Mouse (Mus musculus) ES-E14 (cell line): ENCODE measurements around the gene Brd4. TPM values are rescaled to one million over a fixed set of nuclear protein-coding genes. Genes with fewer than 3 reads are reported as not detected.

Source experiments
- DNase-seq: peaks from one replicate; pipeline ENCODE4 v3.0.0-alpha.2; 2013; ENCODE audit warnings: low read depth, low spot score
- H3K27ac ChIP-seq: 2 replicates; pipeline ENCODE4 v1.5.1; 2012; ENCODE audit warnings: low read depth, mild to moderate bottlenecking, low read length, moderate library complexity, mixed read lengths; ENCODE audit not compliant: poor library complexity, insufficient read depth, severe bottlenecking
- H3K36me3 ChIP-seq: 2 replicates; pipeline ENCODE4 v1.6.1; 2012; ENCODE audit warnings: mild to moderate bottlenecking, low read length, moderate library complexity, mixed read lengths; ENCODE audit not compliant: control insufficient read depth, poor library complexity, insufficient read depth, severe bottlenecking
- H3K4me1 ChIP-seq, 2 experiments: fragments of 150-350 bp in 1 of 2; sonication (generic) in 1 of 2; 2 replicates each; pipeline ENCODE4 v1.6.1; 2012; ENCODE audit warnings: low read length in 2 of 2, mild to moderate bottlenecking in 1 of 2, mixed read lengths in 1 of 2; ENCODE audit not compliant: control insufficient read depth in 2 of 2, insufficient read depth in 2 of 2, poor library complexity in 1 of 2
- H3K4me3 ChIP-seq, 2 experiments: fragments of 150-350 bp in 1 of 2; sonication (generic) in 1 of 2; 2 replicates each; pipeline ENCODE4 v1.5.1; 2012; ENCODE audit warnings: low read length in 2 of 2, low read depth in 1 of 2, mild to moderate bottlenecking in 1 of 2, mixed read lengths in 1 of 2; ENCODE audit not compliant: insufficient read depth in 1 of 2, poor library complexity in 1 of 2, severe bottlenecking in 1 of 2
- H3K9ac ChIP-seq: 2 replicates; pipeline ENCODE4 v1.6.1; 2012; ENCODE audit warnings: low read depth, mild to moderate bottlenecking, low read length, mixed read lengths; ENCODE audit not compliant: poor library complexity, insufficient read depth, severe bottlenecking
- H3K9me3 ChIP-seq: fragments of 150-350 bp; sonication (generic); 2 replicates; pipeline ENCODE4 v1.6.1; 2012; ENCODE audit warnings: low read depth, mild to moderate bottlenecking, low read length; ENCODE audit not compliant: control insufficient read depth, insufficient read depth
- CHD2 ChIP-seq: IDR thresholded peaks from 2 replicates; pipeline ENCODE4 v1.6.1; 2014; ENCODE audit warnings: mild to moderate bottlenecking, low read depth, low read length, inconsistent platforms
- HCFC1 ChIP-seq: IDR thresholded peaks from 2 replicates; pipeline ENCODE4 v1.6.1; 2012; ENCODE audit warnings: low read length, inconsistent platforms, borderline replicate concordance; ENCODE audit not compliant: insufficient read depth
- MAFK ChIP-seq: IDR thresholded peaks from 2 replicates; pipeline ENCODE4 v1.6.1; 2014; ENCODE audit warnings: mild to moderate bottlenecking, low read depth, low read length, inconsistent platforms; ENCODE audit not compliant: insufficient read depth
- ZC3H11A ChIP-seq: IDR thresholded peaks from 2 replicates; pipeline ENCODE4 v1.6.1; 2012; ENCODE audit warnings: low read depth, mild to moderate bottlenecking, inconsistent platforms, low read length, borderline replicate concordance
- ZNF384 ChIP-seq: IDR thresholded peaks from 2 replicates; pipeline ENCODE4 v1.6.1; 2012; ENCODE audit warnings: low read depth, low read length, inconsistent platforms
- in situ Hi-C, 2 experiments: fragments of 600-800 bp; cut with MboI; formaldehyde crosslinking; loops; one replicate each; pipeline ENCODE4 v1.15.1; 2025; ENCODE audit warnings: low sequenced_read_pairs in 2 of 2, inconsistent platforms in 1 of 2; ENCODE audit not compliant: unreplicated experiment in 2 of 2
- total RNA-seq: library from RNA; depleted of rRNA; stranded (reverse); fragments of 300-350 nt; gene quantifications from 2 replicates; pipeline ENCODE4 v1.2.3, GENCODE M21; 2012

Gene Brd4
- total RNA-seq, 1 experiment: 51.7 TPM

DNA sequence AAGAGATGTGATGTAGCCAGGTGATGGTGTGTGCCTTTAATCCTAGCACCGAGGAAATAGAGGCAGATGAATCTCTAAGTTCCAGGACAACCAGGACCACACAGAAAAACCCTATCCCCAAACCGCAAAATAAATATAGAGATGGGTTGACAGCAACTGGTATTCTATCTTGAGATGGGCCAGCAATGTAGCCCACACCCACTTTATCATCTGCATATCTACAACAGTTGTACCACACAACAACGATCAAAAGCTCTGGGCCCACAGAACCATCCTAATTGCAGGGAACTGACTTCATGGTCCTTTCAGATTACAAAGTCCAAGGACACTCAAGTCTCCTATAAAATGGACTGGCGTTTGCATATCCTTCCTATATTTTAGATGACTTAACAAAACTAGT is 23.4 kb upstream of the Brd4 start:
- H3K9ac ChIP-seq: no peak overlapping the region
- no peaks in the 10 kb centered on the region for H3K9me3 ChIP-seq
- H3K4me3 ChIP-seq: no peak overlapping the region
- DNase-seq: no peak
- TF ChIP-seq ZNF384 (no peak), MAFK (no peak), ZC3H11A (no peak), CHD2 (no peak), HCFC1 (no peak)
- H3K4me1 ChIP-seq: no peaks in the 10 kb centered on the region
- in situ Hi-C loops: no loop called here
- H3K36me3 ChIP-seq: peaks cover 74% of the 10 kb centered on the region
- H3K27ac ChIP-seq: no peak overlapping the region

DNA sequence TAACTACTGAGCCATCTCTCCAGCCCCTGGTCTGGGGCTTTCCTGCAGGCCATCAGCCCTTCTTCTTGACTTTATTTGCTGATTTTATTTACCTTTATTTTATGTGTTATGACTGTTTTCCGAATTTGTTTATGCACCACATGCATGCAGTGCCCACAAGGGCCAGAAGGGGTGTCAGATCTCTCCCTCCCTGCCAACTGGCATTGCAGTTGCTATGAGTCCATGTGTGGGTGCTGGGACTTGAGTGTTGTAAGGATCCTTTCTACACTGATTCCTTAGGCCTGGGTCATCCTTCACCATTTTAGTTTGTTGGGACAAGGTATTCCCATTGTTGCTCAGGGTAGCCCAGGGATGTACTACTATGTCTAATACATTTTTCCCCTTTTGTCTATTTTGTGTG is 13.6 kb upstream of the Brd4 start:
- H3K4me3 ChIP-seq: no peak overlapping the region
- no peak overlapping the region for H3K27ac ChIP-seq
- no peak for DNase-seq
- TF ChIP-seq CHD2: no peak
- no peak for TF ChIP-seq ZNF384
- TF ChIP-seq HCFC1: no peak
- no peak for TF ChIP-seq ZC3H11A
- no peak for TF ChIP-seq MAFK
- no peak overlapping the region for H3K9ac ChIP-seq
- no peaks in the 10 kb centered on the region for H3K9me3 ChIP-seq
- in situ Hi-C loops: no loop called here
- peaks cover 2 to 3% of the 10 kb centered on the region in 2 experiments; a peak in 3 of 4 replicates for H3K4me1 ChIP-seq
- no peaks in the 10 kb centered on the region for H3K36me3 ChIP-seq

GRCm38 (mm10) chr17:32295901-32296300 is 11.4 kb upstream of the Brd4 start:
- Histone ChIP-seq H3K27ac (peak overlapping the region; percentile 74; the same call in 1 of the 2 replicates), H3K9me3 (no peaks in the 10 kb centered on the region), H3K36me3 (no peaks in the 10 kb centered on the region), H3K4me1 (peaks cover 2 to 8% of the 10 kb centered on the region in 2 experiments; a peak in 3 of 4 replicates), H3K4me3 (no peak overlapping the region), H3K9ac (no peak overlapping the region; the same call in 1 of the 2 replicates)
- in situ Hi-C loops: no loop called here
- no peak for TF ChIP-seq MAFK
- no peak for TF ChIP-seq HCFC1
- TF ChIP-seq ZNF384: no peak; the same call in 1 of the 2 replicates
- DNase-seq: peak; percentile 80

DNA sequence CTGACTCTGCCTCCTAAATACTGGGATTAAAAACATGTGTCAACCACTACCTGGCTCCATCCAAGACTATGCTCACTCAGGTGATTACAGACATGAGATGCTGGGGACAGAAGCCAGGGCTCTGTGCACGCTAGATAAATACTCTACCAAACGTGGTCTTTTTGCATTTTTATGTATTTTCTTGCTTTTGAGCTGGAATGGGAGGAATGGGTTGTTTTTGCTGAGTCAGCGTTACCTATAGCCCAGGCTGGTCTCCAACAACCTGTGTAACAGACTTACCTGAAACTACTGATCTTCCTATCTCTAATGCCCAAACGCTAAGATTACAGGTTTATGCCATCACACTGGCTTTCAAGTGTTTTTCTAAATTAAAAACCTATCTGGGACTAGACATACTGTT is 10.6 kb upstream of the Brd4 start:
- no peak for TF ChIP-seq HCFC1
- TF ChIP-seq MAFK: peak; percentile 100
- H3K27ac ChIP-seq: no peak overlapping the region
- H3K4me3 ChIP-seq: no peak overlapping the region
- H3K9ac ChIP-seq: no peak overlapping the region
- peaks cover 2 to 8% of the 10 kb centered on the region in 2 experiments; a peak in 3 of 4 replicates for H3K4me1 ChIP-seq
- in situ Hi-C loops: no loop called here
- H3K36me3 ChIP-seq: no peaks in the 10 kb centered on the region
- H3K9me3 ChIP-seq: no peaks in the 10 kb centered on the region
- DNase-seq: no peak

- DNase-seq: no peak
- Histone ChIP-seq H3K9ac (peak overlapping the region; percentile 100; the same call in 1 of the 2 replicates), H3K4me3 (peak overlapping the region; percentile 98 to 99), H3K36me3 (no peaks in the 10 kb centered on the region), H3K4me1 (peaks cover 3 to 14% of the 10 kb centered on the region in 2 experiments; a peak in 2 of 4 replicates), H3K27ac (peak overlapping the region; percentile 76; the same call in 1 of the 2 replicates), H3K9me3 (no peaks in the 10 kb centered on the region)
- no peak for TF ChIP-seq MAFK
- TF ChIP-seq CHD2: no peak
- TF ChIP-seq HCFC1: no peak
- no peak for TF ChIP-seq ZNF384
- no peak for TF ChIP-seq ZC3H11A
- in situ Hi-C loops: no loop called here
Observed at GRCm38 (mm10) chr17:32285138-32285670, 682 bp upstream of the Brd4 start.
